In genomic region chr10:128524111-128524731, GRCm38 (mm10) we compare ENCODE assay signal across 8 mouse cellular contexts. TPM values are rescaled to one million over a fixed set of nuclear protein-coding genes. Genes with fewer than 3 reads are reported as not detected.
DNase-seq lines count a peak whose midpoint lies in the region; ATAC-seq and TF ChIP-seq lines count a peak whose summit lies in the region.

No protein-coding gene starts in this region.

- 0 out of 4 replicates have a peak, but pooled peaks of 1 of the 2 experiments have one; percentile 14 for TF ChIP-seq EP300 in MEL (IDR thresholded peaks at IDR 0.05; ENCODE audit: low read depth in 1 of 2, low read length in 2 of 2)

- H3K9ac ChIP-seq in MEL (ENCODE audit: control insufficient read depth, low read depth, low read length, poor library complexity, severe bottlenecking): peak overlapping the region; percentile 79
- peak overlapping the region; percentile 91 for H3K9ac ChIP-seq in heart, embryonic 16.5 days (ENCODE audit: low read length)

- no peaks in the 10 kb centered on the region for H3K9me3 ChIP-seq in heart, embryonic 10.5 days
- H3K9me3 ChIP-seq in MEL (replicated peaks; ENCODE audit: insufficient read depth, low read length): no peaks in the 10 kb centered on the region
- no peaks in the 10 kb centered on the region for H3K9me3 ChIP-seq in heart, embryonic 16.5 days (replicated peaks; ENCODE audit: control insufficient read depth, low read length)

- no peak for TF ChIP-seq RAD21 in MEL (IDR thresholded peaks at IDR 0.05; ENCODE audit: low read depth, low read length)

- peaks cover 8% of the 10 kb centered on the region for H3K79me2 ChIP-seq in MEL (ENCODE audit: control insufficient read depth, insufficient read depth, low read length, poor library complexity)

- peak overlapping the region; percentile 99 for H3K4me2 ChIP-seq in heart, embryonic 16.5 days (ENCODE audit: low read depth, low read length)

- no peak for DNase-seq in heart, embryonic 10.5 days (ENCODE audit: low spot score)
- DNase-seq in heart, adult 9 months (ENCODE audit: low spot score in 2 of 2): no peak
- peak; percentile 61 for DNase-seq in MEL (ENCODE audit: low read depth, low spot score)
- DNase-seq in lung, postnatal 10 days: peak; percentile 39
- DNase-seq in thymus, postnatal 25 days: peak; percentile 59
- DNase-seq in layer of hippocampus, adult 8-10 months (ENCODE audit: low spot score in 2 of 2): no peak
- no peak for DNase-seq in layer of hippocampus, adult 9-10 months (ENCODE audit: low spot score)

- ATAC-seq in heart, embryonic 16.5 days (replicated peaks; ENCODE audit: extremely low read depth, insufficient read depth, low FRiP score): no peak

- H3K27me3 ChIP-seq in heart, embryonic 10.5 days (ENCODE audit: insufficient read depth, poor library complexity, severe bottlenecking): peaks cover 57% of the 10 kb centered on the region
- no peaks in the 10 kb centered on the region for H3K27me3 ChIP-seq in MEL (ENCODE audit: control insufficient read depth in 1 of 2, insufficient read depth in 2 of 2, low read length in 2 of 2)
- no peaks in the 10 kb centered on the region for H3K27me3 ChIP-seq in heart, embryonic 16.5 days (ENCODE audit: control insufficient read depth, insufficient read depth, low read length)

- peak overlapping the region; percentile 86; the same call in 1 of the 2 replicates for H3K27ac ChIP-seq in heart, embryonic 10.5 days
- H3K27ac ChIP-seq in MEL (ENCODE audit: control insufficient read depth, low read depth, low read length): peak overlapping the region; percentile 71
- peak overlapping the region; percentile 88 for H3K27ac ChIP-seq in heart, embryonic 16.5 days (ENCODE audit: low read length)

- H3K4me1 ChIP-seq in heart, embryonic 10.5 days: peaks cover 25% of the 10 kb centered on the region
- peaks cover 5 to 12% of the 10 kb centered on the region in 2 experiments; a peak in 3 of 4 replicates for H3K4me1 ChIP-seq in MEL (ENCODE audit: control insufficient read depth in 1 of 2, insufficient read depth in 2 of 2, low read length in 2 of 2)
- peaks cover 7% of the 10 kb centered on the region for H3K4me1 ChIP-seq in heart, embryonic 16.5 days (ENCODE audit: control insufficient read depth, insufficient read depth, low read length)

- no peak for TF ChIP-seq CTCF in MEL (IDR thresholded peaks at IDR 0.05 in 2 of 3, conservative IDR thresholded peaks at IDR 0.05 in 1 of 3; ENCODE audit: control insufficient read depth in 1 of 3, insufficient read depth in 1 of 3, low read depth in 2 of 3, low read length in 3 of 3, poor library complexity in 1 of 3, severe bottlenecking in 1 of 3)

- WGBS in heart, embryonic 10.5 days: 7% methylated on average over 11 of the region's 11 CpGs
- WGBS in heart, embryonic 16.5 days: 40% methylated on average over 11 of the region's 11 CpGs

- peak overlapping the region; percentile 82 for H3K4me3 ChIP-seq in heart, embryonic 10.5 days
- peak overlapping the region; percentile 83 to 90 for H3K4me3 ChIP-seq in MEL (ENCODE audit: control insufficient read depth in 1 of 2, insufficient read depth in 1 of 2, low read depth in 2 of 2, low read length in 2 of 2)
- peak overlapping the region; percentile 95 for H3K4me3 ChIP-seq in heart, embryonic 16.5 days (ENCODE audit: low read length)

- peaks cover 30% of the 10 kb centered on the region for H3K36me3 ChIP-seq in heart, embryonic 10.5 days
- peaks cover 0 to 10% of the 10 kb centered on the region in 2 experiments; a peak in 3 of 4 replicates for H3K36me3 ChIP-seq in MEL (ENCODE audit: control insufficient read depth in 1 of 2, insufficient read depth in 2 of 2, low read length in 2 of 2)
- peaks cover 15% of the 10 kb centered on the region for H3K36me3 ChIP-seq in heart, embryonic 16.5 days (ENCODE audit: control insufficient read depth, insufficient read depth)

- no peak for TF ChIP-seq POLR2A in MEL (IDR thresholded peaks at IDR 0.05; ENCODE audit: control insufficient read depth in 1 of 2, insufficient read depth in 1 of 2, low read depth in 1 of 2, low read length in 2 of 2, poor library complexity in 1 of 2)

TF ChIP-seq in MEL, 35 proteins besides CTCF, POLR2A, EP300 and RAD21:
- TF ChIP-seq NELFE (IDR thresholded peaks at IDR 0.05; ENCODE audit: low read depth, low read length) (peak; percentile 20), NRF1 (IDR thresholded peaks at IDR 0.05; ENCODE audit: insufficient read depth, low read depth, low read length, poor library complexity, severe bottlenecking) (peak; percentile 64; the same call in 1 of the 2 replicates), GABPA (IDR thresholded peaks at IDR 0.05; ENCODE audit: low read depth, low read length) (no peak)

RNA-seq across cellular contexts. Expression of gene Esyt1, which starts 1.4 kb away (rescaled TPM):
- polyA plus RNA-seq in heart, embryonic 10.5 days (2016; fragmentation: Nextera tagmentation; extraction: Ambion mirVana): 17.8 and 20.3 TPM in 2 replicates
- 35.1 and 35.9 TPM in 2 replicates for total RNA-seq in MEL (2012; rRNA removed)
- 10 to 100 TPM; 53.4 to 57.0 TPM for polyA plus RNA-seq in MEL (2012; ENCODE audit: insufficient read depth in 1 of 2, insufficient read length in 2 of 2, low read depth in 1 of 2, low replicate concordance in 2 of 2, missing spikeins in 1 of 2)
- polyA plus RNA-seq in heart, embryonic 16.5 days (2015; fragmentation: Nextera tagmentation; extraction: Ambion mirVana): 22.5 and 25.7 TPM in 2 replicates
- 10 to 100 TPM in 2 of 4 experiments, 1 to 10 TPM in 2; 7.0 to 11.5 (median 9.3) TPM for total RNA-seq in layer of hippocampus, adult 8-10 months (2022)

RNA-seq across cellular contexts. Expression of gene Zc3h10, which starts 23.4 kb away (rescaled TPM):
- polyA plus RNA-seq in heart, embryonic 10.5 days (2016; fragmentation: Nextera tagmentation; extraction: Ambion mirVana): 11.2 and 12.8 TPM in 2 replicates
- 14.2 and 14.6 TPM in 2 replicates for total RNA-seq in MEL (2012; rRNA removed)
- polyA plus RNA-seq in MEL (2012; ENCODE audit: insufficient read depth in 1 of 2, insufficient read length in 2 of 2, low read depth in 1 of 2, low replicate concordance in 2 of 2, missing spikeins in 1 of 2): 10 to 100 TPM in 1 of 2 experiments, not detected in 1; 17.3 TPM
- 8.4 and 9.5 TPM in 2 replicates for polyA plus RNA-seq in heart, embryonic 16.5 days (2015; fragmentation: Nextera tagmentation; extraction: Ambion mirVana)
- 10 to 100 TPM; 12.7 to 17.0 (median 15.2) TPM for total RNA-seq in layer of hippocampus, adult 8-10 months (2022)

RNA-seq across cellular contexts. Expression of gene Rpl41, which starts 24.9 kb away (rescaled TPM):
- polyA plus RNA-seq in heart, embryonic 10.5 days (2016; fragmentation: Nextera tagmentation; extraction: Ambion mirVana): 2,301 and 2,407 TPM in 2 replicates
- total RNA-seq in MEL (2012; rRNA removed): 6,649 and 6,931 TPM in 2 replicates
- over 10,000 TPM in 1 of 2 experiments, 100 to 1,000 TPM in 1; 274 to 10,905 TPM for polyA plus RNA-seq in MEL (2012; ENCODE audit: insufficient read depth in 1 of 2, insufficient read length in 2 of 2, low read depth in 1 of 2, low replicate concordance in 2 of 2, missing spikeins in 1 of 2)
- polyA plus RNA-seq in heart, embryonic 16.5 days (2015; fragmentation: Nextera tagmentation; extraction: Ambion mirVana): 1,776 and 2,205 TPM in 2 replicates
- total RNA-seq in layer of hippocampus, adult 8-10 months (2022): 1,000 to 10,000 TPM; 1,259 to 1,817 (median 1,529) TPM

RNA-seq across cellular contexts. Expression of gene Myl6b, which starts 25.7 kb away (rescaled TPM):
- polyA plus RNA-seq in heart, embryonic 10.5 days (2016; fragmentation: Nextera tagmentation; extraction: Ambion mirVana): 3.2 and 4.0 TPM in 2 replicates
- total RNA-seq in MEL (2012; rRNA removed): 1.8 and 2.6 TPM in 2 replicates
- polyA plus RNA-seq in MEL (2012; ENCODE audit: insufficient read depth in 1 of 2, insufficient read length in 2 of 2, low read depth in 1 of 2, low replicate concordance in 2 of 2, missing spikeins in 1 of 2): 10 to 100 TPM in 1 of 2 experiments, not detected in 1; 18.8 TPM
- polyA plus RNA-seq in heart, embryonic 16.5 days (2015; fragmentation: Nextera tagmentation; extraction: Ambion mirVana): 4.2 and 4.4 TPM in 2 replicates
- 10 to 100 TPM; 18.4 to 23.6 (median 22.6) TPM for total RNA-seq in layer of hippocampus, adult 8-10 months (2022)

RNA-seq across cellular contexts. Expression of gene Myl6, which starts 30.3 kb away (rescaled TPM):
- 1,508 and 1,550 TPM in 2 replicates for polyA plus RNA-seq in heart, embryonic 10.5 days (2016; fragmentation: Nextera tagmentation; extraction: Ambion mirVana)
- total RNA-seq in MEL (2012; rRNA removed): 560 and 589 TPM in 2 replicates
- polyA plus RNA-seq in MEL (2012; ENCODE audit: insufficient read depth in 1 of 2, insufficient read length in 2 of 2, low read depth in 1 of 2, low replicate concordance in 2 of 2, missing spikeins in 1 of 2): 100 to 1,000 TPM in 1 of 2 experiments, not detected in 1; 399 TPM
- 945 and 1,125 TPM in 2 replicates for polyA plus RNA-seq in heart, embryonic 16.5 days (2015; fragmentation: Nextera tagmentation; extraction: Ambion mirVana)
- 100 to 1,000 TPM; 486 to 591 (median 538) TPM for total RNA-seq in layer of hippocampus, adult 8-10 months (2022)

Comparison
In these comparisons a context has a peak if more than half of its experiments do, and no peak if none do; other contexts are left out.
1. DNase-seq: peak in MEL (single experiment), lung, postnatal 10 days (single experiment) and thymus, postnatal 25 days (single experiment); none in heart, embryonic 10.5 days (single experiment), heart, adult 9 months (0 of 2), layer of hippocampus, adult 8-10 months (0 of 2) and layer of hippocampus, adult 9-10 months (single experiment).
2. Peak in every context shown above with its lines, with median percentiles within 50 percentile points of each other: H3K27ac ChIP-seq and H3K4me3 ChIP-seq.